ENCODE assay signal across 24 mouse cellular contexts in the genomic region with DNA sequence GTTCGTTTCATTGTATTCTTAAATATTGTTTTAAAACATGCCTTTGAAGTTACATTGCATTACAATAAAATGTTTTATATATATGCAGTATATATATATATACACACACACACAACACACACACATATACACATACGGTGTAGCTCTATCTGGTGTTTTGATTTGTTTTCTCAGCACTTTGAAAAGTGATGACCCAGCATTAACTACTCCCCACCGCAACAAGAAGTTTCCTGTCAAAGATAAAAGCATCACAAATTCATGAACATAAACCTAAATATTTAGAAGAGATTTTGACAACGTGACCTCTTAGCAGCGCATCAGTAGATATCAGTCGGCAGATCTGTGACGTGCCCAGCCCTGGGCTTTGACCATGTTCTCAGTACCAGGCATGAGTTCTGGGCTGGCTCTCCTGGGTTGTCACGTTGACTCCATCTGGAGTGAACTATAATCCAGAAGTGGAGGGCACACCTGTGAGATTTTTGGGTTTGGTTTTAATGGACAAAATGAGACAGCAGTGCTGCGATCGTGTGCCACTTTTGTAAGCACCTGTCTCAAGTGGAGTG. TPM values are rescaled to one million over a fixed set of nuclear protein-coding genes. Genes with fewer than 3 reads are reported as not detected.
A peak's percentile ranks its signal among the peaks of the same experiment; 100 is the strongest.
DNase-seq lines count a peak whose midpoint lies in the region; ATAC-seq and TF ChIP-seq lines count a peak whose summit lies in the region.
"Had no signal": no experiment of that assay in that cellular context is flagged by ENCODE, and none has a peak within 500 bp of the region (broad histone marks: within the 10 kb centered on the region; RNA-seq: fewer than 3 reads in every experiment).

No protein-coding gene starts in this region.

- H3K27me3 ChIP-seq in forebrain, postnatal 0 days (ENCODE audit: insufficient read depth, low read length): 0 out of 2 replicates have a peak, but pooled peaks cover 4% of the 10 kb centered on the region

- H3K4me1 ChIP-seq in ES-E14 (ENCODE audit: control insufficient read depth in 2 of 2, insufficient read depth in 2 of 2, low read length in 2 of 2, poor library complexity in 1 of 2): peaks cover 0 to 4% of the 10 kb centered on the region in 2 experiments; a peak in 1 of 4 replicates
- no peaks in the 10 kb centered on the region for H3K4me1 ChIP-seq in forebrain, postnatal 0 days (ENCODE audit: insufficient read depth)

- in situ Hi-C loops in ES-E14 (cut with MboI; ENCODE audit: low sequenced_read_pairs in 2 of 2, unreplicated experiment in 2 of 2): no loop called here

- H3K36me3 ChIP-seq in ES-E14 (ENCODE audit: control insufficient read depth, insufficient read depth, low read length, poor library complexity, severe bottlenecking): no peaks in the 10 kb centered on the region
- no peaks in the 10 kb centered on the region for H3K36me3 ChIP-seq in forebrain, postnatal 0 days (ENCODE audit: insufficient read depth)
- H3K36me3 ChIP-seq: embryonic facial prominence, embryonic 13.5 days; forebrain, embryonic 12.5 days; heart, embryonic 13.5 days; intestine, embryonic 15.5 days had no signal

- no peak overlapping the region for H3K4me3 ChIP-seq in ES-E14 (ENCODE audit: insufficient read depth in 1 of 2, low read depth in 1 of 2, low read length in 2 of 2, poor library complexity in 1 of 2, severe bottlenecking in 1 of 2)
- H3K4me3 ChIP-seq in forebrain, postnatal 0 days (ENCODE audit: low read depth, low read length): no peak overlapping the region
- H3K4me3 ChIP-seq: embryonic facial prominence, embryonic 13.5 days; forebrain, embryonic 12.5 days; heart, embryonic 13.5 days; intestine, embryonic 15.5 days had no signal

- H3K27ac ChIP-seq in ES-E14 (ENCODE audit: insufficient read depth, low read depth, low read length, poor library complexity, severe bottlenecking): no peak overlapping the region
- H3K27ac ChIP-seq in forebrain, postnatal 0 days (ENCODE audit: low read depth, low read length): no peak overlapping the region
- H3K27ac ChIP-seq: embryonic facial prominence, embryonic 13.5 days; forebrain, embryonic 12.5 days; heart, embryonic 13.5 days; intestine, embryonic 15.5 days had no signal

- no peak for ATAC-seq in forebrain, postnatal 0 days
- ATAC-seq: hindbrain, embryonic 16.5 days; intestine, embryonic 15.5 days had no signal

- 86% methylated on average over 10 of the region's 10 CpGs for WGBS in forebrain, postnatal 0 days

- TF ChIP-seq CTCF in forebrain, postnatal 0 days (IDR thresholded peaks at IDR 0.05; ENCODE audit: low read depth): no peak

- DNase-seq in 416B (ENCODE audit: low read depth): peak; percentile 51
- peak; percentile 64 for DNase-seq in CD4-positive helper T cell, adult 2 months (ENCODE audit: low read depth, low spot score)
- no peak for DNase-seq in ES-E14 (ENCODE audit: low read depth, low spot score)
- DNase-seq in induced T-regulatory cell, adult 2 months (ENCODE audit: low read depth): peak; percentile 74
- DNase-seq in Muller cell, postnatal 12 days (ENCODE audit: inconsistent ontology term): no peak
- DNase-seq in thymus, postnatal 36 days: no peak
- DNase-seq in forebrain, postnatal 0 days: no peak
- DNase-seq: adrenal gland, postnatal 14 days; B cell, adult 2 months; cerebellum, adult 18-20 months; cerebellum, adult 9-11 months; cerebellum, postnatal 36 days; gastrocnemius, postnatal 36 days; heart, adult 11 months; kidney, adult 18-20 months had no signal

- H3K9me3 ChIP-seq in ES-E14 (ENCODE audit: control insufficient read depth, insufficient read depth, low read depth, low read length): no peaks in the 10 kb centered on the region
- H3K9me3 ChIP-seq in forebrain, postnatal 0 days (ENCODE audit: low read length): no peaks in the 10 kb centered on the region
- H3K9me3 ChIP-seq: embryonic facial prominence, embryonic 13.5 days; forebrain, embryonic 12.5 days; heart, embryonic 13.5 days; intestine, embryonic 15.5 days had no signal

- no peak overlapping the region for H3K4me2 ChIP-seq in forebrain, postnatal 0 days (ENCODE audit: low read depth)
- H3K4me2 ChIP-seq: embryonic facial prominence, embryonic 13.5 days; forebrain, embryonic 12.5 days; heart, embryonic 13.5 days; intestine, embryonic 15.5 days had no signal

- no peak overlapping the region for H3K9ac ChIP-seq in ES-E14 (ENCODE audit: insufficient read depth, low read depth, low read length, poor library complexity, severe bottlenecking)
- H3K9ac ChIP-seq in forebrain, postnatal 0 days: no peak overlapping the region
- H3K9ac ChIP-seq: embryonic facial prominence, embryonic 13.5 days; forebrain, embryonic 12.5 days; heart, embryonic 13.5 days; intestine, embryonic 15.5 days had no signal

TF ChIP-seq in ES-E14, 5 proteins besides CTCF, POLR2A, EP300 and RAD21:
- TF ChIP-seq MAFK (IDR thresholded peaks at IDR 0.05; ENCODE audit: insufficient read depth, low read depth, low read length) (peak; percentile 56), ZNF384 (IDR thresholded peaks at IDR 0.05; ENCODE audit: low read depth, low read length) (no peak)

RNA-seq across cellular contexts. Expression of a gene that starts 6.1 kb away (rescaled TPM):
- total RNA-seq in ES-E14 (2012; rRNA removed): not detected in 2 replicates
- total RNA-seq in forebrain, postnatal 0 days (2014; rRNA removed): 2.0 and 2.2 TPM in 2 replicates
- polyA plus RNA-seq in forebrain, postnatal 0 days (2015; fragmentation: Nextera tagmentation; extraction: Ambion mirVana): 2.2 TPM in 2 replicates
- total RNA-seq: adrenal gland, postnatal 14 days; gastrocnemius, adult 8-10 months; gastrocnemius, postnatal 36 days; heart, postnatal 25 days had no signal
- polyA plus RNA-seq: forebrain, embryonic 12.5 days; heart, embryonic 13.5 days; hindbrain, embryonic 11.5 days; intestine, embryonic 15.5 days; kidney, embryonic 14.5 days had no signal

RNA-seq across cellular contexts. Expression of a gene that starts 20.5 kb away (rescaled TPM):
- 8.5 and 9.6 TPM in 2 replicates for total RNA-seq in ES-E14 (2012; rRNA removed)
- 4.4 and 12.6 TPM in 2 replicates for total RNA-seq in forebrain, postnatal 0 days (2014; rRNA removed)
- 2.1 and 2.6 TPM in 2 replicates for polyA plus RNA-seq in forebrain, postnatal 0 days (2015; fragmentation: Nextera tagmentation; extraction: Ambion mirVana)
- total RNA-seq: adrenal gland, postnatal 14 days; gastrocnemius, adult 8-10 months; gastrocnemius, postnatal 36 days; heart, postnatal 25 days had no signal

RNA-seq across cellular contexts. Expression of a gene that starts 42.0 kb away (rescaled TPM):
- total RNA-seq in ES-E14 (2012; rRNA removed): 0.22 and 0.26 TPM in 2 replicates
- total RNA-seq in forebrain, postnatal 0 days (2014; rRNA removed): not detected in 2 replicates
- not detected in 2 replicates for polyA plus RNA-seq in forebrain, postnatal 0 days (2015; fragmentation: Nextera tagmentation; extraction: Ambion mirVana)
- total RNA-seq: adrenal gland, postnatal 14 days; gastrocnemius, adult 8-10 months; gastrocnemius, postnatal 36 days; heart, postnatal 25 days had no signal
- polyA plus RNA-seq: heart, embryonic 13.5 days; hindbrain, embryonic 16.5 days had no signal

Comparison
In these comparisons a context has a peak if more than half of its experiments do, and no peak if none do; other contexts are left out.
1. DNase-seq: peak in 416B (single experiment), CD4-positive helper T cell, adult 2 months (single experiment) and induced T-regulatory cell, adult 2 months (single experiment); none in ES-E14 (single experiment), Muller cell, postnatal 12 days (single experiment), thymus, postnatal 36 days (0 of 2) and forebrain, postnatal 0 days (single experiment).